Mouse (Mus musculus): ENCODE measurements around the gene Zfp36. TPM values are rescaled to one million over a fixed set of nuclear protein-coding genes. Genes with fewer than 3 reads are reported as not detected.

The Zfp36 gene
- polyA plus RNA-seq, 1 experiment from 2014 or later = 4.2 TPM

Other genes with a start within 250 kb of the Zfp36 start
- gene Fbl, start 210.5 kb downstream of the Zfp36 start, polyA plus RNA-seq (2015; fragmentation: Nextera tagmentation; extraction: Ambion mirVana) = 70.8 and 88.2 TPM in 2 replicates
- 10.7 and 10.9 TPM in 2 replicates for gene Dyrk1b, start 200.8 kb downstream of the Zfp36 start, polyA plus RNA-seq (2015; fragmentation: Nextera tagmentation; extraction: Ambion mirVana)
- 6.9 and 18.2 TPM in 2 replicates for gene Eid2, start 112.4 kb downstream of the Zfp36 start, polyA plus RNA-seq (2015; fragmentation: Nextera tagmentation; extraction: Ambion mirVana)
- 33.5 and 37.7 TPM in 2 replicates for gene Eid2b, start 102.5 kb downstream of the Zfp36 start, polyA plus RNA-seq (2015; fragmentation: Nextera tagmentation; extraction: Ambion mirVana)
- gene Selenov, start 89.1 kb downstream of the Zfp36 start, polyA plus RNA-seq (2015; fragmentation: Nextera tagmentation; extraction: Ambion mirVana) = 1.8 and 2.4 TPM in 2 replicates
- 18.6 and 19.8 TPM in 2 replicates for gene Dll3, start 78.0 kb downstream of the Zfp36 start, polyA plus RNA-seq (2015; fragmentation: Nextera tagmentation; extraction: Ambion mirVana)
- gene Timm50, start 68.2 kb downstream of the Zfp36 start, polyA plus RNA-seq (2015; fragmentation: Nextera tagmentation; extraction: Ambion mirVana) = 125 and 136 TPM in 2 replicates
- 92.8 and 101 TPM in 2 replicates for gene Supt5, start 41.5 kb downstream of the Zfp36 start, polyA plus RNA-seq (2015; fragmentation: Nextera tagmentation; extraction: Ambion mirVana)
- gene Rps16, start 29.6 kb downstream of the Zfp36 start, polyA plus RNA-seq (2015; fragmentation: Nextera tagmentation; extraction: Ambion mirVana) = 467 and 619 TPM in 2 replicates
- 21.4 and 26.5 TPM in 2 replicates for gene Plekhg2, start 7.7 kb downstream of the Zfp36 start, polyA plus RNA-seq (2015; fragmentation: Nextera tagmentation; extraction: Ambion mirVana)
- gene Med29, start 12.5 kb upstream of the Zfp36 start, polyA plus RNA-seq (2015; fragmentation: Nextera tagmentation; extraction: Ambion mirVana) = 48.4 and 50.0 TPM in 2 replicates
- 89.3 and 96.0 TPM in 2 replicates for gene Paf1, start 12.7 kb upstream of the Zfp36 start, polyA plus RNA-seq (2015; fragmentation: Nextera tagmentation; extraction: Ambion mirVana)
- 5.3 and 33.8 TPM in 2 replicates for gene Gmfg, start 57.2 kb upstream of the Zfp36 start, polyA plus RNA-seq (2015; fragmentation: Nextera tagmentation; extraction: Ambion mirVana)
- gene Lrfn1, start 71.7 kb upstream of the Zfp36 start, polyA plus RNA-seq (2015; fragmentation: Nextera tagmentation; extraction: Ambion mirVana) = 16.0 and 18.7 TPM in 2 replicates
- gene Ifnl2, start 130.2 kb upstream of the Zfp36 start, polyA plus RNA-seq (2015; fragmentation: Nextera tagmentation; extraction: Ambion mirVana) = not detected in 2 replicates
- gene Ifnl3, start 142.6 kb upstream of the Zfp36 start, polyA plus RNA-seq (2015; fragmentation: Nextera tagmentation; extraction: Ambion mirVana) = not detected in 2 replicates
- 1.3 TPM in 1 of 2 replicates, not detected in the other for gene Sycn, start 160.6 kb upstream of the Zfp36 start, polyA plus RNA-seq (2015; fragmentation: Nextera tagmentation; extraction: Ambion mirVana)
- 0.31 and 0.36 TPM in 2 replicates for gene Nccrp1, start 167.0 kb upstream of the Zfp36 start, polyA plus RNA-seq (2015; fragmentation: Nextera tagmentation; extraction: Ambion mirVana)
- gene Samd4b, start 217.9 kb upstream of the Zfp36 start, polyA plus RNA-seq (2015; fragmentation: Nextera tagmentation; extraction: Ambion mirVana) = 20.3 and 22.8 TPM in 2 replicates
- 16.0 and 23.1 TPM in 2 replicates for gene Pak4, start 217.9 kb upstream of the Zfp36 start, polyA plus RNA-seq (2015; fragmentation: Nextera tagmentation; extraction: Ambion mirVana)